Mouse (Mus musculus) liver, postnatal 0 days (tissue): ENCODE measurements at regions not wholly inside any gene's neighbourhood (a gene's known extent, or its start where the extent isn't known, plus 50 kb on each side); places are given as distances from the start of the nearest gene placed in this dataset.

Source experiments
- ATAC-seq: fragments of 200-750 bp; cut with Nextera tagmentation; 2 replicates; pipeline ENCODE4 v1.8.0; 2017; ENCODE audit warnings: mild to moderate bottlenecking, moderate library complexity
- DNase-seq: peaks from one replicate; pipeline ENCODE4 v3.0.0-alpha.2; 2016
- H3K27ac ChIP-seq: fragments of 300-500 bp; sonication (generic); 2 replicates; pipeline ENCODE4 v1.5.1; 2014; ENCODE audit warnings: antibody characterized with exemption, moderate library complexity, mild to moderate bottlenecking, low read depth
- H3K27me3 ChIP-seq: fragments of 300-500 bp; sonication (generic); 2 replicates; pipeline ENCODE4 v1.6.1; 2014; ENCODE audit warnings: low read length, control low read depth, mixed read lengths; ENCODE audit not compliant: insufficient read depth
- H3K36me3 ChIP-seq: fragments of 300-500 bp; sonication (generic); replicated peaks from 2 replicates; pipeline ENCODE4 v1.6.1; 2014; ENCODE audit warnings: mild to moderate bottlenecking, control low read depth, low read length, moderate library complexity, mixed read lengths; ENCODE audit not compliant: insufficient read depth
- H3K4me1 ChIP-seq: fragments of 300-500 bp; sonication (generic); 2 replicates; pipeline ENCODE4 v1.6.1; 2014; ENCODE audit warnings: antibody characterized with exemption, mild to moderate bottlenecking, control low read depth; ENCODE audit not compliant: insufficient read depth
- H3K4me2 ChIP-seq: fragments of 300-500 bp; sonication (generic); 2 replicates; pipeline ENCODE4 v1.6.1; 2014; ENCODE audit warnings: low read depth, mild to moderate bottlenecking, low read length, moderate library complexity, mixed read lengths
- H3K4me3 ChIP-seq: fragments of 300-500 bp; sonication (generic); 2 replicates; pipeline ENCODE4 v1.5.1; 2014; ENCODE audit warnings: low read depth, low read length
- H3K9ac ChIP-seq: fragments of 300-500 bp; sonication (generic); replicated peaks from 2 replicates; pipeline ENCODE4 v1.6.1; 2014; ENCODE audit warnings: mild to moderate bottlenecking, moderate library complexity
- H3K9me3 ChIP-seq: fragments of 300-500 bp; sonication (generic); 2 replicates; pipeline ENCODE4 v1.6.1; 2016; ENCODE audit warnings: mild to moderate bottlenecking, control low read depth, low read length, mixed read lengths
- CTCF ChIP-seq: sonication (generic); IDR thresholded peaks from 2 replicates; pipeline ENCODE4 v1.5.1; 2016; ENCODE audit warnings: antibody characterized with exemption, low read depth
- EP300 ChIP-seq: IDR thresholded peaks from 2 replicates; pipeline ENCODE4 v1.6.1; 2016; ENCODE audit warnings: antibody characterized with exemption, low read depth, mild to moderate bottlenecking
- WGBS: fragments of 180-500 bp; shearing (Covaris S2); extraction: QIAGEN DNeasy Blood & Tissue Kit; methylation state at CpG from one replicate; pipeline ENCODE4 v1.1.7; 2014; ENCODE audit not compliant: insufficient replicate concordance; 5-methylcytosine and 5-hydroxymethylcytosine counted together

GRCm38 (mm10) chr2:21267149-21267761 lies 61.7 kb downstream of the Thnsl1 start:
- Histone ChIP-seq H3K4me1 (no peaks in the 10 kb centered on the region), H3K36me3 (no peaks in the 10 kb centered on the region), H3K4me2 (no peak overlapping the region), H3K4me3 (no peak overlapping the region), H3K27me3 (no peaks in the 10 kb centered on the region), H3K9me3 (no peaks in the 10 kb centered on the region), H3K9ac (no peak overlapping the region), H3K27ac (no peak overlapping the region)
- TF ChIP-seq CTCF: no peak
- TF ChIP-seq EP300: no peak
- ATAC-seq (no peak), DNase-seq (no peak)
- WGBS: 48% methylated on average over 6 of the region's 6 CpGs

- Histone ChIP-seq H3K4me1 (no peaks in the 10 kb centered on the region), H3K36me3 (no peaks in the 10 kb centered on the region), H3K4me3 (no peak overlapping the region), H3K4me2 (no peak overlapping the region), H3K9me3 (no peaks in the 10 kb centered on the region), H3K9ac (no peak overlapping the region), H3K27ac (no peak overlapping the region), H3K27me3 (no peaks in the 10 kb centered on the region)
- ATAC-seq (no peak), DNase-seq (no peak)
- no peak for TF ChIP-seq CTCF
- no peak for TF ChIP-seq EP300
- WGBS: 57% methylated on average over 12 of the region's 12 CpGs
Measured at GRCm38 (mm10) chr2:21269989-21270846, 64.7 kb downstream of the Thnsl1 start.

GRCm38 (mm10) chr2:21273416-21273815 lies 67.9 kb downstream of the Thnsl1 start:
- no peak for TF ChIP-seq EP300
- no peak for TF ChIP-seq CTCF
- Histone ChIP-seq H3K4me3 (no peak overlapping the region), H3K27me3 (no peaks in the 10 kb centered on the region), H3K27ac (no peak overlapping the region), H3K4me2 (no peak overlapping the region), H3K4me1 (no peaks in the 10 kb centered on the region), H3K9me3 (no peaks in the 10 kb centered on the region), H3K9ac (no peak overlapping the region), H3K36me3 (no peaks in the 10 kb centered on the region)
- ATAC-seq (no peak), DNase-seq (no peak)
- WGBS: 74% methylated on average over 4 of the region's 4 CpGs

- Histone ChIP-seq H3K9me3 (no peaks in the 10 kb centered on the region), H3K9ac (no peak overlapping the region), H3K4me2 (no peak overlapping the region), H3K36me3 (no peaks in the 10 kb centered on the region), H3K27ac (no peak overlapping the region), H3K4me1 (no peaks in the 10 kb centered on the region), H3K27me3 (no peaks in the 10 kb centered on the region), H3K4me3 (no peak overlapping the region)
- 73% methylated on average over 4 of the region's 4 CpGs for WGBS
- no peak for DNase-seq
- no peak for ATAC-seq
- no peak for TF ChIP-seq EP300
- no peak for TF ChIP-seq CTCF
Measured at GRCm38 (mm10) chr2:21275315-21275714, 69.8 kb downstream of the Thnsl1 start.

- ATAC-seq: no peak
- Histone ChIP-seq H3K4me1 (no peaks in the 10 kb centered on the region), H3K9me3 (no peaks in the 10 kb centered on the region)
Measured at GRCm38 (mm10) chr2:21280794-21281420, 75.4 kb downstream of the Thnsl1 start.

GRCm38 (mm10) chr2:21282505-21283200 lies 77.1 kb downstream of the Thnsl1 start:
- Histone ChIP-seq H3K9ac (no peak overlapping the region), H3K4me1 (no peaks in the 10 kb centered on the region), H3K4me3 (no peak overlapping the region), H3K4me2 (no peak overlapping the region), H3K36me3 (no peaks in the 10 kb centered on the region), H3K9me3 (no peaks in the 10 kb centered on the region), H3K27ac (no peak overlapping the region), H3K27me3 (no peaks in the 10 kb centered on the region)
- WGBS: 70% methylated on average over 14 of the region's 14 CpGs
- DNase-seq (no peak), ATAC-seq (no peak)
- TF ChIP-seq CTCF (no peak), EP300 (no peak)

More at GRCm38 (mm10) chr2:21280794-21281420, 75.4 kb downstream of the Thnsl1 start:
- no peak overlapping the region for H3K9ac ChIP-seq
- peak; percentile 73 for DNase-seq
- no peak overlapping the region for H3K4me3 ChIP-seq
- H3K27ac ChIP-seq: no peak overlapping the region
- WGBS: 32% methylated on average over 9 of the region's 9 CpGs
- H3K36me3 ChIP-seq: no peaks in the 10 kb centered on the region
- no peak overlapping the region for H3K4me2 ChIP-seq
- no peaks in the 10 kb centered on the region for H3K27me3 ChIP-seq
- no peak for TF ChIP-seq EP300
- TF ChIP-seq CTCF: peak; percentile 79
